Mouse (Mus musculus) small intestine, adult 2 months (tissue): ENCODE measurements around the gene Plac1. TPM values are rescaled to one million over a fixed set of nuclear protein-coding genes. Genes with fewer than 3 reads are reported as not detected.

Experiments used
- H3K27ac ChIP-seq: fragments of 200-500 bp; 2 replicates; pipeline ENCODE4 v1.5.1; 2012; ENCODE audit warnings: low read depth, low read length, control low read depth, inconsistent platforms; ENCODE audit not compliant: insufficient read depth
- H3K27me3 ChIP-seq: fragments of 200-500 bp; 2 replicates; pipeline ENCODE4 v1.6.1; 2012; ENCODE audit warnings: mild to moderate bottlenecking, moderate library complexity, low read length, inconsistent platforms; ENCODE audit not compliant: control insufficient read depth, insufficient read depth
- H3K36me3 ChIP-seq: fragments of 200-500 bp; 2 replicates; pipeline ENCODE4 v1.6.1; 2012; ENCODE audit warnings: mild to moderate bottlenecking, low read length, control low read depth, inconsistent platforms; ENCODE audit not compliant: control insufficient read depth, insufficient read depth
- H3K4me1 ChIP-seq: fragments of 200-500 bp; 2 replicates; pipeline ENCODE4 v1.6.1; 2012; ENCODE audit warnings: low read length, inconsistent platforms, mixed read lengths; ENCODE audit not compliant: control insufficient read depth, insufficient read depth, insufficient read length
- H3K4me3 ChIP-seq: fragments of 200-500 bp; 2 replicates; pipeline ENCODE4 v1.5.1; 2012; ENCODE audit warnings: low read depth, mild to moderate bottlenecking, control low read depth, inconsistent platforms, low read length, moderate library complexity
- CTCF ChIP-seq: fragments of 200-500 bp; IDR thresholded peaks from 2 replicates; pipeline ENCODE4 v1.5.1; 2012; ENCODE audit warnings: low read depth, mild to moderate bottlenecking, control low read depth, inconsistent platforms, low read length, moderate library complexity, mixed read lengths; ENCODE audit not compliant: insufficient replicate concordance, insufficient read length; ENCODE audit errors: extremely low read depth
- POLR2A ChIP-seq: fragments of 200-500 bp; IDR thresholded peaks from 2 replicates; pipeline ENCODE4 v1.6.1; 2012; ENCODE audit warnings: low read depth, mild to moderate bottlenecking, control low read depth, inconsistent platforms, low read length, moderate library complexity
- WGBS: fragments of 180-500 bp; shearing (Covaris S2); methylation state at CpG from one replicate; pipeline ENCODE4 v1.1.7; 2018; 5-methylcytosine and 5-hydroxymethylcytosine counted together
- polyA plus RNA-seq: library from polyadenylated mRNA; depleted of rRNA; stranded (reverse); fragments of >200 nt; gene quantifications from 2 replicates; pipeline ENCODE4 v1.2.3, GENCODE M21; 2012

Plac1 gene
- polyA plus RNA-seq, 1 experiment: not detected

GRCm38 (mm10) chrX:53056627-53057026, 183.3 kb downstream of the Plac1 start:
- H3K36me3 ChIP-seq: no peaks in the 10 kb centered on the region
- peaks cover 15% of the 10 kb centered on the region; the same call in 1 of the 2 replicates for H3K27me3 ChIP-seq
- H3K27ac ChIP-seq: no peak overlapping the region
- TF ChIP-seq POLR2A: no peak
- no peak for TF ChIP-seq CTCF
- H3K4me3 ChIP-seq: peak overlapping the region; percentile 83
- 10% methylated on average over 32 of the region's 33 CpGs for WGBS
- 0 out of 2 replicates have a peak, but pooled peaks cover 4% of the 10 kb centered on the region for H3K4me1 ChIP-seq

GRCm38 (mm10) chrX:53055771-53056170, 184.1 kb downstream of the Plac1 start:
- TF ChIP-seq CTCF (no peak), POLR2A (no peak)
- Histone ChIP-seq H3K4me3 (no peak overlapping the region), H3K27me3 (peaks cover 15% of the 10 kb centered on the region; the same call in 1 of the 2 replicates), H3K36me3 (no peaks in the 10 kb centered on the region), H3K4me1 (0 out of 2 replicates have a peak, but pooled peaks cover 4% of the 10 kb centered on the region), H3K27ac (no peak overlapping the region)
- WGBS: 13% methylated on average over 9 of the region's 9 CpGs

GRCm38 (mm10) chrX:53053885-53054284, 186.0 kb downstream of the Plac1 start:
- no peak overlapping the region for H3K4me3 ChIP-seq
- H3K27me3 ChIP-seq: peaks cover 15% of the 10 kb centered on the region; the same call in 1 of the 2 replicates
- WGBS: 55% methylated on average over 5 of the region's 5 CpGs
- H3K27ac ChIP-seq: no peak overlapping the region
- H3K36me3 ChIP-seq: no peaks in the 10 kb centered on the region
- 0 out of 2 replicates have a peak, but pooled peaks cover 4% of the 10 kb centered on the region for H3K4me1 ChIP-seq
- TF ChIP-seq POLR2A (no peak), CTCF (no peak)

GRCm38 (mm10) chrX:53052652-53053500, 187.0 kb downstream of the Plac1 start:
- 0 out of 2 replicates have a peak, but pooled peaks cover 4% of the 10 kb centered on the region for H3K4me1 ChIP-seq
- H3K27ac ChIP-seq: no peak overlapping the region
- H3K4me3 ChIP-seq: no peak overlapping the region
- no peaks in the 10 kb centered on the region for H3K36me3 ChIP-seq
- peaks cover 12% of the 10 kb centered on the region; the same call in 1 of the 2 replicates for H3K27me3 ChIP-seq
- WGBS: 20% methylated on average over 13 of the region's 13 CpGs
- TF ChIP-seq CTCF: no peak
- no peak for TF ChIP-seq POLR2A

GRCm38 (mm10) chrX:53050353-53050752, 189.6 kb downstream of the Plac1 start:
- WGBS: 9% methylated on average over 4 of the region's 9 CpGs

GRCm38 (mm10) chrX:53049196-53049595, 190.7 kb downstream of the Plac1 start:
- WGBS: 65% methylated on average over 4 of the region's 4 CpGs
- no peak for TF ChIP-seq POLR2A
- TF ChIP-seq CTCF: no peak

More at GRCm38 (mm10) chrX:53050353-53050752, 189.6 kb downstream of the Plac1 start:
- no peaks in the 10 kb centered on the region; the same call in 1 of the 2 replicates for H3K27me3 ChIP-seq
- no peaks in the 10 kb centered on the region for H3K36me3 ChIP-seq
- no peak overlapping the region for H3K4me3 ChIP-seq
- H3K4me1 ChIP-seq: no peaks in the 10 kb centered on the region
- TF ChIP-seq POLR2A (no peak), CTCF (no peak)
- H3K27ac ChIP-seq: no peak overlapping the region

GRCm38 (mm10) chrX:53046911-53047310, 193.0 kb downstream of the Plac1 start:
- Histone ChIP-seq H3K4me3 (no peak overlapping the region), H3K27me3 (no peaks in the 10 kb centered on the region), H3K4me1 (no peaks in the 10 kb centered on the region), H3K36me3 (no peaks in the 10 kb centered on the region), H3K27ac (no peak overlapping the region)
- WGBS: 23% methylated on average over 2 of the region's 2 CpGs
- TF ChIP-seq CTCF (no peak), POLR2A (no peak)

More at GRCm38 (mm10) chrX:53049196-53049595, 190.7 kb downstream of the Plac1 start:
- Histone ChIP-seq H3K36me3 (no peaks in the 10 kb centered on the region), H3K27ac (no peak overlapping the region), H3K4me3 (no peak overlapping the region), H3K27me3 (no peaks in the 10 kb centered on the region; the same call in 1 of the 2 replicates), H3K4me1 (no peaks in the 10 kb centered on the region)
